Mouse (Mus musculus) ES-E14 (cell line): ENCODE results near the gene Sacm1l. TPM values are rescaled to one million over a fixed set of nuclear protein-coding genes. Genes with fewer than 3 reads are reported as not detected.

Source experiments
- DNase-seq: peaks from one replicate; pipeline ENCODE4 v3.0.0-alpha.2; 2013; ENCODE audit warnings: low read depth, low spot score
- H3K27ac ChIP-seq: 2 replicates; pipeline ENCODE4 v1.5.1; 2012; ENCODE audit warnings: low read depth, mild to moderate bottlenecking, low read length, moderate library complexity, mixed read lengths; ENCODE audit not compliant: poor library complexity, insufficient read depth, severe bottlenecking
- H3K36me3 ChIP-seq: 2 replicates; pipeline ENCODE4 v1.6.1; 2012; ENCODE audit warnings: mild to moderate bottlenecking, low read length, moderate library complexity, mixed read lengths; ENCODE audit not compliant: control insufficient read depth, poor library complexity, insufficient read depth, severe bottlenecking
- H3K4me1 ChIP-seq, 2 experiments: fragments of 150-350 bp in 1 of 2; sonication (generic) in 1 of 2; 2 replicates each; pipeline ENCODE4 v1.6.1; 2012; ENCODE audit warnings: low read length in 2 of 2, mild to moderate bottlenecking in 1 of 2, mixed read lengths in 1 of 2; ENCODE audit not compliant: control insufficient read depth in 2 of 2, insufficient read depth in 2 of 2, poor library complexity in 1 of 2
- H3K4me3 ChIP-seq, 2 experiments: fragments of 150-350 bp in 1 of 2; sonication (generic) in 1 of 2; 2 replicates each; pipeline ENCODE4 v1.5.1; 2012; ENCODE audit warnings: low read length in 2 of 2, low read depth in 1 of 2, mild to moderate bottlenecking in 1 of 2, mixed read lengths in 1 of 2; ENCODE audit not compliant: insufficient read depth in 1 of 2, poor library complexity in 1 of 2, severe bottlenecking in 1 of 2
- H3K9ac ChIP-seq: 2 replicates; pipeline ENCODE4 v1.6.1; 2012; ENCODE audit warnings: low read depth, mild to moderate bottlenecking, low read length, mixed read lengths; ENCODE audit not compliant: poor library complexity, insufficient read depth, severe bottlenecking
- H3K9me3 ChIP-seq: fragments of 150-350 bp; sonication (generic); 2 replicates; pipeline ENCODE4 v1.6.1; 2012; ENCODE audit warnings: low read depth, mild to moderate bottlenecking, low read length; ENCODE audit not compliant: control insufficient read depth, insufficient read depth
- CHD2 ChIP-seq: IDR thresholded peaks from 2 replicates; pipeline ENCODE4 v1.6.1; 2014; ENCODE audit warnings: mild to moderate bottlenecking, low read depth, low read length, inconsistent platforms
- HCFC1 ChIP-seq: IDR thresholded peaks from 2 replicates; pipeline ENCODE4 v1.6.1; 2012; ENCODE audit warnings: low read length, inconsistent platforms, borderline replicate concordance; ENCODE audit not compliant: insufficient read depth
- MAFK ChIP-seq: IDR thresholded peaks from 2 replicates; pipeline ENCODE4 v1.6.1; 2014; ENCODE audit warnings: mild to moderate bottlenecking, low read depth, low read length, inconsistent platforms; ENCODE audit not compliant: insufficient read depth
- ZC3H11A ChIP-seq: IDR thresholded peaks from 2 replicates; pipeline ENCODE4 v1.6.1; 2012; ENCODE audit warnings: low read depth, mild to moderate bottlenecking, inconsistent platforms, low read length, borderline replicate concordance
- ZNF384 ChIP-seq: IDR thresholded peaks from 2 replicates; pipeline ENCODE4 v1.6.1; 2012; ENCODE audit warnings: low read depth, low read length, inconsistent platforms
- in situ Hi-C, 2 experiments: fragments of 600-800 bp; cut with MboI; formaldehyde crosslinking; loops; one replicate each; pipeline ENCODE4 v1.15.1; 2025; ENCODE audit warnings: low sequenced_read_pairs in 2 of 2, inconsistent platforms in 1 of 2; ENCODE audit not compliant: unreplicated experiment in 2 of 2
- total RNA-seq: library from RNA; depleted of rRNA; stranded (reverse); fragments of 300-350 nt; gene quantifications from 2 replicates; pipeline ENCODE4 v1.2.3, GENCODE M21; 2012; rRNA removed

Sacm1l gene
- total RNA-seq, 1 experiment: 23.2 TPM

DNA sequence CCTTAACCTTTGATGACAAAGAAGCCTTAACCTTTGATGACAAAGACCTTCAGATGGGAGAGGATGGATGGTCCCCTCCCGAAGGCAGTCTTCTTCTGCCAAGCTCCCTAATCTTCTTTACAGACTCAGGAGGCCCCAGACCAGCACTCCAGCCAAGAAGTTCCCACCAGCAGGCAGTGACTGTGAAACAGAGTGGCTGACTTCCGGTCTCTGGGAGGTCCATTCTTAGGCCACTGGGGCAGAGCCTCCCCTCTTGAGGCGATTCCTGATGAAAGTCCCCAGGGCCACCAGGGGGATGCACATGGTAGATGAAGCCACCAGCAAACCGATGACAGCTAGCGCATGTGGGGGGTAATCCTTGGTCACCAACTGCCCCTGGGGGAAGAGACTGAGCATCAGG lies 107.2 kb downstream of the Sacm1l start:
- Histone ChIP-seq H3K36me3 (no peaks in the 10 kb centered on the region), H3K9me3 (no peaks in the 10 kb centered on the region), H3K9ac (no peak overlapping the region), H3K4me1 (no peaks in the 10 kb centered on the region), H3K27ac (no peak overlapping the region), H3K4me3 (no peak overlapping the region)
- DNase-seq: no peak
- in situ Hi-C loops: no loop called here
- TF ChIP-seq ZNF384 (no peak), HCFC1 (no peak), MAFK (no peak), CHD2 (no peak), ZC3H11A (no peak)

DNA sequence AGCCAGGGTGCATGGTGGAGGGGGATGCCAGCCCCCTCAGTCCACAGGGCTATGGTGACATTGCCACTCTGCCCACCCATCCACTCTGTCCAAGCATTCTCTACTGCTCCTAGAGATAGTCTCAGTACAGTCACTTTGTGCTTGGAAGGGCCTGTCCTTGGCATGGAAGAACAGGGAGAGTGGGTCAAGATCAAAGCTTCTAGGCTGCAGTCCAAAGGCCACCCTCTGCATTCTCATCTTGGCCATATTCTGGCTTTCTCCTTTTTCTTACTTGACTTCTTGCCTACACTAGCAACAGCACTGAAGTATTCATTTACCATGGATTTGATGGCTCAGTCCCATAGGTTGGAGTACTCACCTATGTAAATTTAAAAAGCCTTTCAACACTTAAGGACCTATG lies 108.7 kb downstream of the Sacm1l start:
- no peaks in the 10 kb centered on the region for H3K9me3 ChIP-seq
- H3K4me3 ChIP-seq: no peak overlapping the region
- H3K9ac ChIP-seq: no peak overlapping the region
- no peaks in the 10 kb centered on the region for H3K4me1 ChIP-seq
- no peak for DNase-seq
- no peak overlapping the region for H3K27ac ChIP-seq
- in situ Hi-C loops: no loop called here
- H3K36me3 ChIP-seq: no peaks in the 10 kb centered on the region
- TF ChIP-seq ZC3H11A: no peak
- TF ChIP-seq HCFC1: no peak
- no peak for TF ChIP-seq CHD2
- no peak for TF ChIP-seq MAFK
- TF ChIP-seq ZNF384: no peak

DNA sequence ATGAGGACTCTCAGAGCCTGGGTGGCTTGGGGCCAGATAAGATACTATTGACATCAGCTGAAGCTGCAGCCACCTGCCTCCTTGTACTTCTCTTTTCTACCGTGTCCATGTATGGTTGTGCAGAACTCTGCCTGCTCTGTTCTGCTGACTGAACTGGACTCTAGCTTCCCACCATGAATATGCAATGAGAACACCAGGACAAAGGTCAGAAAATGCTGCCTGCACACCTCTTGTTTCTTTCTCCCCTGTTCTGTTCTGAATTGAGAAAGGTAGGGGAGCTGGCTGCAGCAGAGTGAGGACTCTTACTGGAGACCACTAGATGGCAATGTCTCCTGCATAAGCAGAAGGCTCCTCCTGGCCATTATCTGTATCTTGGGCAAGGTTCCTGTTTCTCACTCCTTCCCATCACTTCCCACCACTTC lies 109.1 kb downstream of the Sacm1l start:
- TF ChIP-seq HCFC1 (no peak), ZC3H11A (peak; percentile 53; the same call in 1 of the 2 replicates), CHD2 (no peak), MAFK (no peak), ZNF384 (no peak)
- no peak overlapping the region for H3K4me3 ChIP-seq
- no peaks in the 10 kb centered on the region for H3K4me1 ChIP-seq
- peak; percentile 13 for DNase-seq
- H3K9me3 ChIP-seq: no peaks in the 10 kb centered on the region
- in situ Hi-C loops: no loop called here
- no peak overlapping the region for H3K9ac ChIP-seq
- H3K27ac ChIP-seq: no peak overlapping the region
- no peaks in the 10 kb centered on the region for H3K36me3 ChIP-seq

DNA sequence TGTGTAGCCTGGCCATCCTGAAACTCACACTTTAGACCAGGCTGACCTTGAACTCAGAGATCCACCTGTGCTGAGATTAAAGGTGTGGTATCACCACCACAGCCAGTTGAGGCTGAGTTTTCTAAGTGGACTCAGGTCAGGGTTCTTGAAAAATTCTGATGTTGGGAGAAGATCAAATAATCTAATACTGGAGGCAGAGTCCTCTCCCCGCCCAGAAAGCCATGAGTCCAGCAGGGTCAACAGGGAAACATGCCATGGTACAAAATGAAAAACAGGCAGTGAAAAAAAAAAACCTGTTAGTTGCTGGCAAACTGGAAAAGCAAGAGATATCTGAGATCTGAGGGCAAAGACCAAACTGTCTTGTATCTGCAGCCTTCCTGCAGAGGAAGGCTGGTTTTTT lies 110.5 kb downstream of the Sacm1l start:
- Histone ChIP-seq H3K9me3 (no peaks in the 10 kb centered on the region), H3K9ac (no peak overlapping the region), H3K27ac (no peak overlapping the region), H3K4me3 (no peak overlapping the region), H3K4me1 (no peaks in the 10 kb centered on the region), H3K36me3 (no peaks in the 10 kb centered on the region)
- in situ Hi-C loops: no loop called here
- no peak for TF ChIP-seq HCFC1
- no peak for TF ChIP-seq CHD2
- TF ChIP-seq ZC3H11A: no peak
- no peak for TF ChIP-seq MAFK
- TF ChIP-seq ZNF384: no peak
- no peak for DNase-seq

Other genes with a start within 250 kb of the Sacm1l start
- 5,955 and 28,940 TPM in 2 replicates for gene Lars2, start 162.8 kb upstream of the Sacm1l start, total RNA-seq
- gene Limd1, start 51.1 kb upstream of the Sacm1l start, total RNA-seq: 14.2 and 16.2 TPM in 2 replicates
- gene Slc6a20b, start 102.8 kb downstream of the Sacm1l start, total RNA-seq: 0.31 and 0.37 TPM in 2 replicates
- gene Ccr9, start 148.7 kb downstream of the Sacm1l start, total RNA-seq: not detected in 2 replicates
- gene Slc6a20a, start 149.1 kb downstream of the Sacm1l start, total RNA-seq: 0.22 and 0.32 TPM in 2 replicates
- gene Lztfl1, start 187.9 kb downstream of the Sacm1l start, total RNA-seq: 18.4 and 19.8 TPM in 2 replicates